Mouse (Mus musculus) brain, embryonic 14.5 days (tissue): ENCODE data around the gene Elf1. TPM values are rescaled to one million over a fixed set of nuclear protein-coding genes. Genes with fewer than 3 reads are reported as not detected.
"Not testable (repeated sequence)": the region's sequence is repeated elsewhere in the genome, so short reads cannot be mapped to it uniquely, and the experiment has no call there.

Experiments
- DNase-seq: peaks from one replicate; pipeline ENCODE4 v3.0.0-alpha.2; 2011; ENCODE audit warnings: low read depth
- CTCF ChIP-seq: fragments of 200-500 bp; IDR thresholded peaks from 2 replicates; pipeline ENCODE4 v1.5.1; 2012; ENCODE audit warnings: inconsistent platforms, mild to moderate bottlenecking, moderate library complexity, borderline replicate concordance; ENCODE audit not compliant: insufficient read depth, insufficient read length; ENCODE audit errors: extremely low read depth
- POLR2A ChIP-seq: fragments of 200-500 bp; IDR thresholded peaks from 2 replicates; pipeline ENCODE4 v1.6.1; 2012; ENCODE audit warnings: mild to moderate bottlenecking, inconsistent platforms, borderline replicate concordance; ENCODE audit not compliant: poor library complexity, insufficient read depth, insufficient read length, severe bottlenecking; ENCODE audit errors: extremely low read depth
- polyA plus RNA-seq: library from polyadenylated mRNA; depleted of rRNA; stranded (reverse); fragments of >200 nt; gene quantifications from 2 replicates; pipeline ENCODE4 v1.2.3, GENCODE M21; 2012

The Elf1 gene
- polyA plus RNA-seq, 1 experiment = 6.1 TPM

- no peak for TF ChIP-seq POLR2A
- TF ChIP-seq CTCF = no peak
- no peak for DNase-seq
Observed at GRCm38 (mm10) chr14:79530761-79531160, 49.8 kb downstream of the Elf1 start.

GRCm38 (mm10) chr14:79532036-79532776 is 51.2 kb downstream of the Elf1 start:
- TF ChIP-seq POLR2A = no peak
- TF ChIP-seq CTCF = no peak
- DNase-seq = no peak

DNA sequence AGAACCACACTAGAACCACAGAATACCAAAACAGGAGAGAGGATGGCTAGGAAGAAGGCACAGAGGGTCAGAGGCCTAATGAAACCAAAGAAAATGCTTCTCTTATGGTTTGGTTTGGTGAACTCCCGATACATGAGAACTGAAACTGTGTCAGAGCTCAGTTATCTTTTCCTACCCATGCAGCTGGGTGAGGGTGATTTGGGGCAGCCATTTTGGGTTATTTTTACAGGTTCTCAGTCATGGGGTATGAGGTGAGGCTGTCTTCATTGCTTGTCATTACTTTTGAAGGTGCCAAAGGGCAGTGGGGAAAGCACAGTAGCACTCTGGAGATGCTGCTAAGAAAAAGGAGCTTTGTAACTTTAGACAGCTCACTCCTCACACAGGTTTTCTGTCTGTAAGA is 52.4 kb downstream of the Elf1 start:
- no peak for DNase-seq
- TF ChIP-seq POLR2A (no peak), CTCF (no peak)

- TF ChIP-seq POLR2A (no peak), CTCF (no peak)
- no peak for DNase-seq
Observed at GRCm38 (mm10) chr14:79534206-79534605, 53.2 kb downstream of the Elf1 start.

DNA sequence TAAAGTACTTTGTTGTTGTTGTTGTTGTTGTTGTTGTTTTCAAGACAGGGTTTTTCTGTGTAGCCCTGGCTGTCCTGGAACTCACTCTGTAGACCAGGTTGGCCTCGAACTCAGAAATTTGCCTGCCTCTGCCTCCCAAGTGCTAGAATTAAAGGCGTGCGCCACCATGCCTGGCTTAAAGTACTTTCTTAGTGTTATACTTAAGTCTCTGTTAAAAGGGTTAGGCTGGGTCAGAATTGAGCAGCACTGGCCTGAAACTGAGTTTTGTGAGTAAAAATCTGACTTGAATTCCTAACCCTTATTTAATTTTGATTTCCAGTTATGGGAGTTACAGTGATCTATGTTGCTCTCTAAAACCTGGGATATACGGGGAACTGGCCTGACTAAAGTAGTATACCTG is 53.7 kb downstream of the Elf1 start:
- DNase-seq = not testable (repeated sequence)

GRCm38 (mm10) chr14:79535318-79535717 is 54.3 kb downstream of the Elf1 start:
- peak; percentile 8 for DNase-seq
- no peak for TF ChIP-seq POLR2A
- no peak for TF ChIP-seq CTCF

- no peak for TF ChIP-seq POLR2A
- TF ChIP-seq CTCF = no peak
- DNase-seq = no peak
Observed at GRCm38 (mm10) chr14:79536011-79536410, 55.0 kb downstream of the Elf1 start.

GRCm38 (mm10) chr14:79536837-79537236 is 55.8 kb downstream of the Elf1 start:
- TF ChIP-seq CTCF (no peak), POLR2A (no peak)
- no peak for DNase-seq

GRCm38 (mm10) chr14:79537463-79537862 is 56.5 kb downstream of the Elf1 start:
- TF ChIP-seq POLR2A (no peak), CTCF (no peak)
- no peak for DNase-seq

DNA sequence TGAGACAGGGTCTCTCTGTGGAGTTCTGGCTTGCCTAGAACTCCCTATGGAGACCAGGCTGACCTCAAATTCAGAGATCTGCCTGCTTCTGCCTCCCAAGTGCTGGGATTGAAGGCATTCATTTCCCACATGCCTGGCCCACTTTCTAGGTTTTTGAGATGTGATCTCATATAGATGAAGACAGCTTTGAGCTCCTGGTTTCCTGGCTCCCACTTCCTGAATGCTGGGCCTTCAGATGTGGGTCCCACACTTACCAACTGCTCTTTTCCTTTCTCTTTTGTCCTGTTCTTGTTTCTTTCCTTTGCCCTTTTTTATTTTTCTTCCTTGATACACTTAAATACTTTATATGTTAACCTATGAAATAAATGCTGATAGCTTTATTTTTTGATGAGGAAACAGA is 56.9 kb downstream of the Elf1 start:
- no peak for DNase-seq
- TF ChIP-seq POLR2A (no peak), CTCF (no peak)

GRCm38 (mm10) chr14:79541606-79542005 is 60.6 kb downstream of the Elf1 start:
- no peak for TF ChIP-seq CTCF
- no peak for TF ChIP-seq POLR2A
- DNase-seq = no peak

DNA sequence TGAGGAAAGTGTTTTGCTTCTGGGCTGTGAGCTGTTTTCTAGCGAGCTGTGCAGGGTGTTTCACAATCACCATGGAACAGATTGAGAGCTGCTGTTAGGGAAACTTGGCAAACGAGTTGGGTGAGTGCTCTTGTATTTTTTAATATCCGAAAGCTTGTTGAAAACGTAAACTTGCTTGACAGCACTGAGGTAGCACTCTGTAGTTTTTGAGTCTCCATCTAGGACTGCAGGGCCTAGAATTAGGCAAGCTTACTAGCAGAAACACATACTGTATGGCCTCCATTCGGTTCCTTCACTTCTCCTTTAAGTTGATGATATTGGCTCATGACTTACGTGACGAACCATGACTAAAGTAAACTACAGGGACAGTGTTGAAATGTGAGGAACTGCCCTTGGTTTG is 68.3 kb downstream of the Elf1 start:
- no peak for DNase-seq
- TF ChIP-seq POLR2A = no peak
